Mouse (Mus musculus) forebrain, embryonic 14.5 days (tissue): ENCODE results near the gene Csf2ra. TPM values are rescaled to one million over a fixed set of nuclear protein-coding genes. Genes with fewer than 3 reads are reported as not detected.
A peak's percentile ranks its signal among the peaks of the same experiment; 100 is the strongest.

ENCODE experiments used
- ATAC-seq: fragments of 200-750 bp; cut with Nextera tagmentation; 2 replicates; pipeline ENCODE4 v1.8.0; 2017; ENCODE audit warnings: mild to moderate bottlenecking, moderate library complexity
- DNase-seq: peaks from one replicate; pipeline ENCODE4 v3.0.0-alpha.2; 2015; ENCODE audit warnings: low spot score
- H3K27ac ChIP-seq: fragments of 300-500 bp; sonication (generic); 2 replicates; pipeline ENCODE4 v1.5.1; 2014; ENCODE audit warnings: low read depth, mild to moderate bottlenecking, control low read depth, low read length, moderate library complexity
- H3K27me3 ChIP-seq: fragments of 300-500 bp; sonication (generic); replicated peaks from 2 replicates; pipeline ENCODE4 v1.6.1; 2014; ENCODE audit warnings: low read length, control low read depth, mixed read lengths; ENCODE audit not compliant: control insufficient read depth, insufficient read depth
- H3K36me3 ChIP-seq: fragments of 300-500 bp; sonication (generic); 2 replicates; pipeline ENCODE4 v1.6.1; 2014; ENCODE audit warnings: low read length, control low read depth; ENCODE audit not compliant: control insufficient read depth, insufficient read depth
- H3K4me1 ChIP-seq: fragments of 300-500 bp; sonication (generic); 2 replicates; pipeline ENCODE4 v1.6.1; 2014; ENCODE audit warnings: antibody characterized with exemption, low read length, control low read depth; ENCODE audit not compliant: control insufficient read depth, insufficient read depth
- H3K4me2 ChIP-seq: fragments of 300-500 bp; sonication (generic); 2 replicates; pipeline ENCODE4 v1.6.1; 2014; ENCODE audit warnings: mild to moderate bottlenecking, control low read depth, low read length
- H3K4me3 ChIP-seq: fragments of 300-500 bp; sonication (generic); 2 replicates; pipeline ENCODE4 v1.5.1; 2014; ENCODE audit warnings: low read depth, low read length, control low read depth
- H3K9ac ChIP-seq: fragments of 300-500 bp; sonication (generic); 2 replicates; pipeline ENCODE4 v1.6.1; 2014; ENCODE audit warnings: mild to moderate bottlenecking, low read length, control low read depth, moderate library complexity
- H3K9me3 ChIP-seq: fragments of 300-500 bp; sonication (generic); replicated peaks from 2 replicates; pipeline ENCODE4 v1.6.1; 2016; ENCODE audit warnings: low read length, control low read depth, mixed read lengths; ENCODE audit not compliant: control insufficient read depth
- WGBS: fragments of 180-500 bp; shearing (Covaris S2); extraction: QIAGEN DNeasy Blood & Tissue Kit; methylation state at CpG from one replicate; pipeline ENCODE4 v1.1.7; 2014; 5-methylcytosine and 5-hydroxymethylcytosine counted together
- polyA plus RNA-seq: library from polyadenylated mRNA; unstranded; fragments of >200 nt; fragmentation: Nextera tagmentation; extraction: Ambion mirVana; gene quantifications from 2 replicates; pipeline ENCODE4 v1.2.1, GENCODE M21; 2014

Csf2ra gene
- polyA plus RNA-seq, 1 experiment from 2014 or later: 10.2 TPM

- WGBS: 40% methylated on average over 39 of the region's 39 CpGs
- ATAC-seq (no peak), DNase-seq (no peak)
- H3K36me3 ChIP-seq: no peaks in the 10 kb centered on the region
- H3K27ac ChIP-seq: no peak within 1 kb of the TSS
- no peak within 1 kb of the TSS; the same call in 1 of the 2 replicates for H3K9ac ChIP-seq
- H3K9me3 ChIP-seq: no peaks in the 10 kb centered on the region
- H3K4me2 ChIP-seq: peak within 1 kb of the TSS; percentile 31
- no peaks in the 10 kb centered on the region for H3K27me3 ChIP-seq
- H3K4me1 ChIP-seq: no peaks in the 10 kb centered on the region
- H3K4me3 ChIP-seq: peak within 1 kb of the TSS; percentile 17; the same call in 1 of the 2 replicates
Measured at GRCm38 (mm10) chr19:61175756-61176324, 52.4 kb downstream of the Csf2ra start, which contains the start of gene Gm7102. Gm7102 (minus strand) TSS chr19:61176309.

Other genes with a start within 250 kb of the Csf2ra start
- 36.0 and 39.2 TPM in 2 replicates for gene Zfp950, start 87.6 kb downstream of the Csf2ra start, polyA plus RNA-seq
- not detected in 2 replicates for gene Gm7102, start 52.1 kb downstream of the Csf2ra start, polyA plus RNA-seq
- gene Gm6020, start 44.5 kb downstream of the Csf2ra start, polyA plus RNA-seq: not detected in 2 replicates
- not detected in 2 replicates for gene Gm21060, start 68.6 kb upstream of the Csf2ra start, polyA plus RNA-seq